Mouse (Mus musculus) limb, embryonic 14.5 days (tissue): ENCODE measurements around the gene Sertm1. TPM values are rescaled to one million over a fixed set of nuclear protein-coding genes. Genes with fewer than 3 reads are reported as not detected.

ENCODE experiments used
- ATAC-seq: fragments of 200-750 bp; cut with Nextera tagmentation; 2 replicates; pipeline ENCODE4 v1.8.0; 2017; ENCODE audit warnings: low read depth, moderate number of reproducible peaks, moderate TSS enrichment; ENCODE audit not compliant: low FRiP score
- DNase-seq: peaks from one replicate; pipeline ENCODE4 v3.0.0-alpha.2; 2015; ENCODE audit warnings: low spot score
- H3K27ac ChIP-seq: fragments of 300-500 bp; sonication (generic); replicated peaks from 2 replicates; pipeline ENCODE4 v1.5.1; 2014; ENCODE audit warnings: low read depth, mild to moderate bottlenecking, low read length, moderate library complexity, mixed read lengths
- H3K27me3 ChIP-seq: fragments of 300-500 bp; sonication (generic); 2 replicates; pipeline ENCODE4 v1.6.1; 2014; ENCODE audit warnings: low read length, mixed read lengths; ENCODE audit not compliant: control insufficient read depth, insufficient read depth
- H3K36me3 ChIP-seq: fragments of 300-500 bp; sonication (generic); 2 replicates; pipeline ENCODE4 v1.6.1; 2014; ENCODE audit warnings: mild to moderate bottlenecking, low read length, moderate library complexity, mixed read lengths; ENCODE audit not compliant: control insufficient read depth, insufficient read depth
- H3K4me1 ChIP-seq: fragments of 300-500 bp; sonication (generic); 2 replicates; pipeline ENCODE4 v1.6.1; 2014; ENCODE audit warnings: antibody characterized with exemption, low read length, mixed read lengths; ENCODE audit not compliant: control insufficient read depth, insufficient read depth
- H3K4me2 ChIP-seq: fragments of 300-500 bp; sonication (generic); replicated peaks from 2 replicates; pipeline ENCODE4 v1.6.1; 2014; ENCODE audit warnings: low read depth, mild to moderate bottlenecking, low read length, moderate library complexity; ENCODE audit not compliant: severe bottlenecking
- H3K4me3 ChIP-seq: fragments of 300-500 bp; sonication (generic); replicated peaks from 2 replicates; pipeline ENCODE4 v1.5.1; 2014; ENCODE audit warnings: low read length
- H3K9ac ChIP-seq: fragments of 300-500 bp; sonication (generic); 2 replicates; pipeline ENCODE4 v1.6.1; 2014; ENCODE audit warnings: mild to moderate bottlenecking, low read depth, low read length, moderate library complexity; ENCODE audit not compliant: severe bottlenecking
- H3K9me3 ChIP-seq: fragments of 300-500 bp; sonication (generic); 2 replicates; pipeline ENCODE4 v1.6.1; 2016; ENCODE audit warnings: low read length; ENCODE audit not compliant: control insufficient read depth
- POLR2A ChIP-seq: fragments of 200-500 bp; IDR thresholded peaks from 2 replicates; pipeline ENCODE4 v1.8.0; 2012; ENCODE audit warnings: inconsistent platforms, mild to moderate bottlenecking, moderate library complexity, borderline replicate concordance; ENCODE audit not compliant: insufficient read depth, insufficient read length; ENCODE audit errors: extremely low read depth
- WGBS: fragments of 180-500 bp; shearing (Covaris S2); extraction: QIAGEN DNeasy Blood & Tissue Kit; methylation state at CpG from one replicate; pipeline ENCODE4 v1.1.7; 2014; 5-methylcytosine and 5-hydroxymethylcytosine counted together
- polyA plus RNA-seq, 2 experiments: library from polyadenylated mRNA; depleted of rRNA in 1 of 2; stranded (reverse) in 1 of 2; unstranded in 1 of 2; fragments of >200 nt; fragmentation: Nextera tagmentation in 1 of 2; extraction: Ambion mirVana in 1 of 2; gene quantifications; 2 replicates each; pipeline versions ENCODE4 v1.2.1 to v1.2.3; 2012 to 2014

Sertm1 gene
- polyA plus RNA-seq (2012; rRNA removed) (0.53 and 0.65 TPM in 2 replicates), polyA plus RNA-seq (2014; fragmentation: Nextera tagmentation; extraction: Ambion mirVana) (0.08 and 0.21 TPM in 2 replicates)

DNA sequence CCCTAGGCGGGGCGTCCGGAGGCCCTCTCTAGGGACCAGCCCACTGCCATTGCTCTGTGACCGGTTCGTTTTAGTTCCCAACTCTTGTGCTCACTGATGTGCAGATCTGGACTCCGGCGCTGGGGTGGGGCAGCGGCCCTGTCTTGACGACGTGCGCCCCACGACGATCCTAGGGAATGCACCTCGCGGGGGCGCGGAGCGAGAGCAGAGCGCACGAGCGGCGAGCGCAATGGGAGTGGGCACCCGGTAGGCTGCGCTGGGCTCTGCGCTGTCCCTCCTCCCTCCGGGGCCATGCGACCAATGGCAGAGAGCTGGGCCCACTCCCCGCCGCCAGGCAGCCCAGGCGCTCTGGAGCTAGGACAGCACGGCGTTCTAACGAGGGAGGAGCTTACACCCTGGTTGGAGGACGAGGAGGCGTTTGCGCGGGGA is at the start of gene Sertm1:
Gene Sertm1, minus strand, starts transcription at position 245 of the 429 bp plus-strand sequence.
- H3K9me3 ChIP-seq = no peaks in the 10 kb centered on the region
- H3K9ac ChIP-seq = peak within 1 kb of the TSS; percentile 46
- 1% methylated on average over 35 of the region's 38 CpGs for WGBS
- no peak for TF ChIP-seq POLR2A
- peak within 1 kb of the TSS; percentile 92 for H3K4me2 ChIP-seq
- DNase-seq (peak; percentile 43), ATAC-seq (peak; percentile 89)
- H3K27me3 ChIP-seq = peaks cover 26% of the 10 kb centered on the region; the same call in 1 of the 2 replicates
- no peak within 1 kb of the TSS for H3K27ac ChIP-seq
- H3K36me3 ChIP-seq = no peaks in the 10 kb centered on the region
- no peaks in the 10 kb centered on the region for H3K4me1 ChIP-seq
- peak within 1 kb of the TSS; percentile 46 for H3K4me3 ChIP-seq

DNA sequence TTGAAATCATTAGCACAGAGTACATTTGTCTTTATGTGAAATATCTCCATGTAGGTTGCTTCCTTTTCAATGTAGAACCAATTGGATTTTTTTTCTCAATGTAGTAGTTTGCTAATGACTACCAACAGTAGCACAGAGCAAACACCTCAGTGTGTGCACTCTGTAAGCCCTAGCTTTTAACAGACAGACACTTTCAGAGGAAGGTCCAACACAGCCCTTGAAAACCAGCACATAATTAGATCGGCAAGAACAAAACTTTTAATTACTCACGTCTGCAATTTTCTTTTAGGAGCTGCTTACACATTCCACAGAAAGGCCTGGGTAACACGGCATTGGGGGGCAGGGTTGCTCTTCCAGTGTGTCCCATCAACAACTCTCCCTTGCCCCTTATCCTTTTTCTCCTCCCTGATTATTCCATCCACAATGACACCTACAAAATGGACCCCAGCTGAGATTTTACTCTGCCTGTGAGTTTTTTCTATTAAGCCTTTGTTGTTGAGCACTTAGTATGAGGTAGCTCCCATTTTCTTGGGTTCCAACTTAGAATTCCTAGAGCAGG is 49.3 kb upstream of the Sertm1 start:
- Histone ChIP-seq H3K27me3 (no peaks in the 10 kb centered on the region), H3K27ac (no peak overlapping the region), H3K4me3 (no peak overlapping the region), H3K4me1 (no peaks in the 10 kb centered on the region), H3K9me3 (no peaks in the 10 kb centered on the region), H3K36me3 (no peaks in the 10 kb centered on the region), H3K4me2 (no peak overlapping the region), H3K9ac (no peak overlapping the region)
- WGBS = 36% methylated on average over 3 of the region's 3 CpGs
- no peak for TF ChIP-seq POLR2A
- no peak for DNase-seq
- ATAC-seq = no peak

DNA sequence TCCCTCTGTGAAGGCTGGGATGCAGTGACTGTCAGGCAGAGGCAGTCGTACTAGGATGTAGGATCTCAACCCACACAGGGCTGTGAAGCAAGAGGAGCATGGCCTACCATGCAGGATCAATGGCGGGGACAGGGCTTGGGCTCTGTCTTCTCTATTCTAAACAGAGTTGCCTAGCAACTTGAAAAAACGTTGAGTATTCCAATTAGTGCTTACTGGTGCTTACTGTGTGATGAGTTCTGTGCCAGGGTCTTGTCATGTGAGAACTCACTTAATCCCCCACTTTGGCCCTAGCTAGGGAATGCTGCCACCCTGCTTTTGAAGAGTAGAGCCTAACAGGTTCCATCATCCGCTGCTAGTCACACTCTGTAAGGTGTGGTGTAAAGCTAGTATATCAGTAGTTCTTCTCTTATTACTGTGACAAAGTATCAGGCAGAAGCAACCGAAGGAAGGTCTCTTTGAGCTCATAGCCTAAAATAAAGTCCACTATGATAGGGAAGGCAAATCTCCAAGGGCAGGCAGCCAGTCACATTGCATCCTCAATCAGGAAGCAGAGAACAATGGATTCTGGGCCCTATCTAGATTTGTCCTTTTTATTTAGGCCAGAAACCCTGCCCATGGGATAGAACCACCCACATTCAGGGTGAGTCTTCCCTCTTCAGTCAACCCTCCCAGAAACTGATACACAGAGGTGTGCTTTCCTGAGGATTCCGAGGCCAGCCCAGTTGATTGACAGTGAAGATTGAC is 27.6 kb upstream of the Sertm1 start:
- no peak overlapping the region for H3K4me3 ChIP-seq
- H3K9ac ChIP-seq = no peak overlapping the region
- no peaks in the 10 kb centered on the region for H3K27me3 ChIP-seq
- no peak for TF ChIP-seq POLR2A
- H3K4me2 ChIP-seq = no peak overlapping the region
- 68% methylated on average over 6 of the region's 6 CpGs for WGBS
- H3K9me3 ChIP-seq = no peaks in the 10 kb centered on the region
- DNase-seq (no peak), ATAC-seq (no peak)
- no peak overlapping the region for H3K27ac ChIP-seq
- H3K4me1 ChIP-seq = no peaks in the 10 kb centered on the region
- no peaks in the 10 kb centered on the region for H3K36me3 ChIP-seq

DNA sequence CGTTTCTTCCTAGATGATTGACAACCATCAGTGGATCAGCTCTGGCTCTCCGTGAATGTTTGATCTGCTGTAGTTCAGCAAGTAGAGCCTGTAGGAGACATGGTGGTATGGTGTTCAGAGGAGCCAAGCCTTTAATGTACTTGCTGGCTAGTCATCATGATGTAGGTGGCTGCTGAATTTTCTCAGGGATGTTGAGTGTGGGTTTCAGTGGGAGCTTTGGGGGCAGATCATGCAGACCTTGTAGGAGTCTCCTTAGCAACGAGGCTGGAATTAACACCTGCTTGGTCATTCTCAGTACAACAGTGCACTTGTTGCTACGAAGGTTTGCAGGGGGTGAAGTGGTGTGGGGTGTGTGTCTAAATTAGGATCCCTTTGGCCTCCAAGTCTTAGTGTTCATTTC is 18.8 kb upstream of the Sertm1 start:
- no peaks in the 10 kb centered on the region for H3K27me3 ChIP-seq
- H3K4me2 ChIP-seq = no peak overlapping the region
- ATAC-seq (no peak), DNase-seq (no peak)
- no peak overlapping the region for H3K27ac ChIP-seq
- no peaks in the 10 kb centered on the region for H3K9me3 ChIP-seq
- TF ChIP-seq POLR2A = no peak
- no peak overlapping the region for H3K4me3 ChIP-seq
- H3K9ac ChIP-seq = no peak overlapping the region
- no peaks in the 10 kb centered on the region for H3K36me3 ChIP-seq
- 79% methylated on average over 4 of the region's 4 CpGs for WGBS
- no peaks in the 10 kb centered on the region for H3K4me1 ChIP-seq

DNA sequence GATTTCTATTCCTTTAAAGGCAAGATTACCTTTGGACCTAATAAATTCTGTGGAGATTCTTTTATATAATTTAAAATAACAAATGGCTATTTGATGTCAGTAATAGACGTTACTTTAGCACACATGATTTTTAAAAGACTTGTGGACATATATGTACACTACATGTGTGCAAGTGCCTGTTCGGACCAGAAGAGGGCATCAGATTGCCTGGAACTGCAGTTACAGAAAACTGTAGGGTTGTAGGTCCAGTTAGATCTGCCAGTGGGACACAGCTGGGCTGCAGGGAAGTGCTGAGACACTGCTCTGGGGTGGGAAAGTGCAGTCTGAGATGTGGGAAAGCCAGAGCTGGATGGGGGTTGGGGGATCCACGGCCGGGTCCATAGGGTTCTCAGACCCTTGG is 16.9 kb upstream of the Sertm1 start:
- no peaks in the 10 kb centered on the region for H3K9me3 ChIP-seq
- no peaks in the 10 kb centered on the region for H3K27me3 ChIP-seq
- 83% methylated on average over 4 of the region's 4 CpGs for WGBS
- H3K4me2 ChIP-seq = no peak overlapping the region
- no peak overlapping the region for H3K27ac ChIP-seq
- TF ChIP-seq POLR2A = no peak
- H3K36me3 ChIP-seq = no peaks in the 10 kb centered on the region
- H3K9ac ChIP-seq = no peak overlapping the region
- DNase-seq = no peak
- no peak for ATAC-seq
- no peaks in the 10 kb centered on the region for H3K4me1 ChIP-seq
- H3K4me3 ChIP-seq = no peak overlapping the region
